Mouse (Mus musculus): Measurements from ENCODE around the gene Fam50b. TPM values are rescaled to one million over a fixed set of nuclear protein-coding genes. Genes with fewer than 3 reads are reported as not detected.

Fam50b gene
- polyA plus RNA-seq, 1 experiment: not detected

- no peaks in the 10 kb centered on the region for H3K36me3 ChIP-seq (ENCODE audit: control insufficient read depth, insufficient read depth, low read length)
- no peaks in the 10 kb centered on the region for H3K27me3 ChIP-seq (ENCODE audit: control insufficient read depth, insufficient read depth, low read length)
- 33% methylated on average over 7 of the region's 7 CpGs for WGBS
- no peaks in the 10 kb centered on the region for H3K4me1 ChIP-seq (ENCODE audit: control insufficient read depth, insufficient read depth, insufficient read length, low read length)
- H3K27ac ChIP-seq (ENCODE audit: insufficient read depth, low read depth, low read length): no peak overlapping the region
- TF ChIP-seq CTCF (IDR thresholded peaks at IDR 0.05; ENCODE audit: extremely low read depth, insufficient read length, insufficient replicate concordance, low read depth, low read length) (no peak), POLR2A (IDR thresholded peaks at IDR 0.05; ENCODE audit: low read depth, low read length) (no peak)
- H3K4me3 ChIP-seq (ENCODE audit: low read depth, low read length): no peak overlapping the region
Observed at GRCm38 (mm10) chr13:34715437-34715838, 19.2 kb upstream of the Fam50b start.

- no peak overlapping the region for H3K27ac ChIP-seq (ENCODE audit: insufficient read depth, low read depth, low read length)
- H3K27me3 ChIP-seq (ENCODE audit: control insufficient read depth, insufficient read depth, low read length): no peaks in the 10 kb centered on the region
- WGBS: 71% methylated on average over 8 of the region's 8 CpGs
- peaks cover 2% of the 10 kb centered on the region; the same call in 1 of the 2 replicates for H3K4me1 ChIP-seq (ENCODE audit: control insufficient read depth, insufficient read depth, insufficient read length, low read length)
- H3K36me3 ChIP-seq (ENCODE audit: control insufficient read depth, insufficient read depth, low read length): no peaks in the 10 kb centered on the region
- H3K4me3 ChIP-seq (ENCODE audit: low read depth, low read length): no peak overlapping the region
- no peak for TF ChIP-seq CTCF (IDR thresholded peaks at IDR 0.05; ENCODE audit: extremely low read depth, insufficient read length, insufficient replicate concordance, low read depth, low read length)
- TF ChIP-seq POLR2A (IDR thresholded peaks at IDR 0.05; ENCODE audit: low read depth, low read length): no peak
Observed at GRCm38 (mm10) chr13:34724831-34725592, 9.6 kb upstream of the Fam50b start.

GRCm38 (mm10) chr13:34725800-34726476, 8.7 kb upstream of the Fam50b start:
- H3K4me1 ChIP-seq (ENCODE audit: control insufficient read depth, insufficient read depth, insufficient read length, low read length): peaks cover 2% of the 10 kb centered on the region; the same call in 1 of the 2 replicates
- 4% methylated on average over 9 of the region's 9 CpGs for WGBS
- H3K27ac ChIP-seq (ENCODE audit: insufficient read depth, low read depth, low read length): no peak overlapping the region
- no peaks in the 10 kb centered on the region for H3K36me3 ChIP-seq (ENCODE audit: control insufficient read depth, insufficient read depth, low read length)
- H3K27me3 ChIP-seq (ENCODE audit: control insufficient read depth, insufficient read depth, low read length): no peaks in the 10 kb centered on the region
- TF ChIP-seq POLR2A (IDR thresholded peaks at IDR 0.05; ENCODE audit: low read depth, low read length): no peak
- TF ChIP-seq CTCF (IDR thresholded peaks at IDR 0.05; ENCODE audit: extremely low read depth, insufficient read length, insufficient replicate concordance, low read depth, low read length): no peak
- H3K4me3 ChIP-seq (ENCODE audit: low read depth, low read length): peak overlapping the region; percentile 2; the same call in 1 of the 2 replicates

GRCm38 (mm10) chr13:34726477-34726805, 8.2 kb upstream of the Fam50b start:
- TF ChIP-seq CTCF (IDR thresholded peaks at IDR 0.05; ENCODE audit: extremely low read depth, insufficient read length, insufficient replicate concordance, low read depth, low read length): no peak
- 29% methylated on average over 8 of the region's 8 CpGs for WGBS
- H3K27ac ChIP-seq (ENCODE audit: insufficient read depth, low read depth, low read length): no peak overlapping the region
- H3K36me3 ChIP-seq (ENCODE audit: control insufficient read depth, insufficient read depth, low read length): no peaks in the 10 kb centered on the region
- H3K27me3 ChIP-seq (ENCODE audit: control insufficient read depth, insufficient read depth, low read length): no peaks in the 10 kb centered on the region
- peak overlapping the region; percentile 2; the same call in 1 of the 2 replicates for H3K4me3 ChIP-seq (ENCODE audit: low read depth, low read length)
- H3K4me1 ChIP-seq (ENCODE audit: control insufficient read depth, insufficient read depth, insufficient read length, low read length): peaks cover 2% of the 10 kb centered on the region; the same call in 1 of the 2 replicates

- Histone ChIP-seq H3K4me1 (ENCODE audit: control insufficient read depth, insufficient read depth, insufficient read length, low read length) (peaks cover 2% of the 10 kb centered on the region; the same call in 1 of the 2 replicates), H3K27me3 (ENCODE audit: control insufficient read depth, insufficient read depth, low read length) (no peaks in the 10 kb centered on the region), H3K27ac (ENCODE audit: insufficient read depth, low read depth, low read length) (no peak overlapping the region), H3K4me3 (ENCODE audit: low read depth, low read length) (no peak overlapping the region), H3K36me3 (ENCODE audit: control insufficient read depth, insufficient read depth, low read length) (no peaks in the 10 kb centered on the region)
- TF ChIP-seq CTCF (IDR thresholded peaks at IDR 0.05; ENCODE audit: extremely low read depth, insufficient read length, insufficient replicate concordance, low read depth, low read length) (no peak), POLR2A (IDR thresholded peaks at IDR 0.05; ENCODE audit: low read depth, low read length) (no peak)
- WGBS: 89% methylated on average over 2 of the region's 2 CpGs
Observed at GRCm38 (mm10) chr13:34727060-34727459, 7.6 kb upstream of the Fam50b start.

DNA sequence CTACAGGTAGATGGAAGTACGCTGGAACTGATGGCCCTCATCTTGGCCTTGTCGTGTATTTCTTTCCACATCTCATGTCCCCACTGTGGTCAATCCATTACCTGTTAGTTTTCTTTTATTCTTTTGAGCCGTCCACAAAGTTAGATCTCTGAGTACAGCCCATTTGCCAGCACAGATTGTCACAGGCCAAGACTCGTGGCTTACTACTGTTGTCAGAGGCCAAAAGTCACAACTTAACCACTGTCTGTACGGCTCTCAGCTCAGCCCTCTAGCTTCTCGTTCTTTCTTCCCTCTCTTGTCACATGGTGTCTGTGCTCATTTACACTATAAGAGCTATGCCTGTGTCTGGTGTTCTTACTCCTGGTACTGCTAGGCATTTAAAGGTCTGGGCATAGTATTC, 3.1 kb upstream of the Fam50b start:
- WGBS: 91% methylated on average over 6 of the region's 6 CpGs
- peaks cover 5% of the 10 kb centered on the region; the same call in 1 of the 2 replicates for H3K4me1 ChIP-seq (ENCODE audit: control insufficient read depth, insufficient read depth, insufficient read length, low read length)

GRCm38 (mm10) chr13:34733780-34734179, 870 bp upstream of the Fam50b start:
- no peak overlapping the region for H3K4me3 ChIP-seq (ENCODE audit: low read depth, low read length)
- WGBS: 23% methylated on average over 1 of the region's 1 CpGs
- H3K36me3 ChIP-seq (ENCODE audit: control insufficient read depth, insufficient read depth, low read length): no peaks in the 10 kb centered on the region
- no peaks in the 10 kb centered on the region for H3K27me3 ChIP-seq (ENCODE audit: control insufficient read depth, insufficient read depth, low read length)
- TF ChIP-seq POLR2A (IDR thresholded peaks at IDR 0.05; ENCODE audit: low read depth, low read length): no peak
- no peak for TF ChIP-seq CTCF (IDR thresholded peaks at IDR 0.05; ENCODE audit: extremely low read depth, insufficient read length, insufficient replicate concordance, low read depth, low read length)
- peaks cover 10% of the 10 kb centered on the region; the same call in 1 of the 2 replicates for H3K4me1 ChIP-seq (ENCODE audit: control insufficient read depth, insufficient read depth, insufficient read length, low read length)
- no peak overlapping the region for H3K27ac ChIP-seq (ENCODE audit: insufficient read depth, low read depth, low read length)

More for the DNA sequence above, 3.1 kb upstream of the Fam50b start:
- Histone ChIP-seq H3K4me3 (ENCODE audit: low read depth, low read length) (no peak overlapping the region), H3K36me3 (ENCODE audit: control insufficient read depth, insufficient read depth, low read length) (no peaks in the 10 kb centered on the region), H3K27me3 (ENCODE audit: control insufficient read depth, insufficient read depth, low read length) (no peaks in the 10 kb centered on the region), H3K27ac (ENCODE audit: insufficient read depth, low read depth, low read length) (no peak overlapping the region)
- TF ChIP-seq POLR2A (IDR thresholded peaks at IDR 0.05; ENCODE audit: low read depth, low read length): no peak
